Mouse (Mus musculus) gastrocnemius, postnatal 14 days (tissue): Measurements from ENCODE around the gene Dglucy. TPM values are rescaled to one million over a fixed set of nuclear protein-coding genes. Genes with fewer than 3 reads are reported as not detected.

Source experiments
- DNase-seq: peaks from one replicate; pipeline ENCODE4 v3.0.0; 2021; ENCODE audit warnings: mixed read lengths
- intact Hi-C: fragments of 180-260 bp; cut with DNase I; formaldehyde crosslinking; loops from one replicate; pipeline ENCODE4 v1.15.1; 2025; ENCODE audit warnings: low total_unique reads
- total RNA-seq, 2 experiments: library from RNA; stranded (reverse); gene quantifications; 2 replicates each; pipeline ENCODE4 v1.2.3; 2021

Gene Dglucy
- total RNA-seq, 2 experiments from 2014 or later = 5.9 to 6.5 TPM

GRCm38 (mm10) chr12:100831629-100832325 is 52.9 kb downstream of the Dglucy start:
- DNase-seq = no peak
- intact Hi-C loops = loop anchor here (10.0 kb wide), 1 partner anchor 47 kb away; no protein-coding TSS in a partner anchor

GRCm38 (mm10) chr12:100837208-100837607 is 58.4 kb downstream of the Dglucy start:
- DNase-seq = no peak
- intact Hi-C loops = loop anchor here (5.0 to 10.0 kb wide), 2 partner anchors 52 to 115 kb away; no protein-coding TSS in a partner anchor

DNA sequence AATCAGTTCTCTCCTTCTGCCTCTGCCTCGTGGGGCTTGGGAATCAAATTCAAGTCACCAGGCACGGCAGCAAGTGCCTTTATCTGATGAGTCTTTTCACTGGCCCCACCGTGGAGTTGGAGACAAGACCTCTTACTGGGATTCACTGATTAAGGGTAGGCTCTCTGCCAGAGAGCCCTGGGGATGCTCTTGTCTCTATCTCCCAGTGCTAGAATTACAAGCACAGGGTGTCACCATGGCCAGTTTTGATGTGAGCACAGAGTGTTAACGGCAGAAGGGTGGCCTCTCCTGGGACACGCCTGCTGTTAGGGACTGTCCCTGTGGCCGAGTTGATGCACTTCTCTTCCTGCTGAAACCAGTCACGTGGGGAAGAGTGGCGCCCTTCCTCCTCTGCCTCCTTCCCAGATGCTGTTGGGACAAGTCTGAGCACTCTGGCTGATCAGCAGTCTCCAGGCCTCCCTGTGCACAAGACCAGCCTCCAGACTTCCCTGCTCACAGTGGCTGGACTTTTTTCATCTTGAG is 60.3 kb downstream of the Dglucy start:
- intact Hi-C loops = loop anchor here (5.0 to 10.0 kb wide), 2 partner anchors 54 to 117 kb away; no protein-coding TSS in a partner anchor
- DNase-seq = no peak

- peak; percentile 53 for DNase-seq
- intact Hi-C loops = loop anchor here (5.0 to 10.0 kb wide), 3 partner anchors 55 to 258 kb away; no protein-coding TSS in a partner anchor
Observed at GRCm38 (mm10) chr12:100839926-100840325, 61.1 kb downstream of the Dglucy start.

- peak; percentile 81 for DNase-seq
- intact Hi-C loops = loop anchor here (5.0 kb wide), 1 partner anchor 259 kb away; no protein-coding TSS in a partner anchor
Observed at GRCm38 (mm10) chr12:100841211-100841792, 62.4 kb downstream of the Dglucy start.

DNA sequence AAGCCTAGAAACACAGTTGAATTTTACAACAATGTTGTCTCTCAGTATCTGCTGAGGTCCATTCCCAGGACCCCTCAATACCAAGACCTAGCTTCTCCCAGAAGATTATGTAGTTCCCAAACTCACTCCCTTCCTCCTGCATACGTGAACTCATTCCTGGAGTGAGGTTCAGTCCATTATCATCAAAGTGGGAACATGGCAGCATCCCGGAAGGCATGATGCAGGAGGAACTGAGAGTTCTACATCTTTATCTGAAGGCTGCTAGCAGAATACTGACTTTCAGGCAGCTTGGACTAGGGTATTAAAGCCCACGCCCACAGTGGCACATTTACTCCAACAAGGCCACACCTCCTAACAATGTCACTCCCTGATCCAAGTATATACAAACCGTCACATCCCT is 64.3 kb downstream of the Dglucy start:
- DNase-seq = no peak
- intact Hi-C loops = loop anchor here (5.0 kb wide), 1 partner anchor 261 kb away; no protein-coding TSS in a partner anchor

DNA sequence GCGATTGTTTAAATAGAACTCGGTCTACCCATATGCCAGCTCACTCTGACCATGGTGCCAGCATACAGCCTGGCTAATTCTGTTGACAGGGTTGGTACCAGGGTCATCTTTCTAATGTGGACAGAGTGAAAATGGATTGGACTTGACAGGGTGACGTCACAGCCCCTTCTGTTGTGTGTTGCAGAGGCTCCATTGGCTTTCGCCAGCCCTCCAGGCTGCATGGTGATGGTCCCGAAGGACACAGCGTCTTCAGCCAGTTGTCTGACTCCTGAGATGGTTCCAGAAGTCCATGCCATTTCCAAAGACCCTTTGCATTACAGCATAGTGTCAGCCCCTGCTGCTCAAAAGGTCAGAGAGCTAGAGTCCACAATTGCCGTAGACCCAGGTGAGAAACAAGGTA is 65.7 kb downstream of the Dglucy start:
- no peak for DNase-seq
- intact Hi-C loops = loop anchor here (5.0 kb wide), 1 partner anchor 262 kb away; no protein-coding TSS in a partner anchor

DNA sequence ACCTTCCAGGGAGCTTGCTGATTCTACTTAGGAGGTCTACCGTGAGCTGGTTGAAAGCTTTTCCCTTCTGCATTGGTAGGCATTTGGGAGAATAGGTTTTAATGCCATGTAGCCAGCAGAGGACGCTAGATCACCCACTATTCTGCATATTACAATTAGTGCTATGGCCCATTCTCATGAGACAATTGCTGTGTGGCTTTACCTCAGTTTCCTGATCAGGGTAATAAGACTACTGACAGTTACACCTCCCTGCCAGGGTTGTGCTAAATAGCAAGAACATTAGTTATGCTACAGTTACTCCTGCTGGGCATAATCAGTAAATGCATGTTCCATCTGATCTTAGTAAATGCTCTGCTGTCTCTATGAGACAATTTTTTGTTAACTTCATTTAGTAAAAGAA is 67.0 kb downstream of the Dglucy start:
- DNase-seq = no peak
- intact Hi-C loops = no loop called here

DNA sequence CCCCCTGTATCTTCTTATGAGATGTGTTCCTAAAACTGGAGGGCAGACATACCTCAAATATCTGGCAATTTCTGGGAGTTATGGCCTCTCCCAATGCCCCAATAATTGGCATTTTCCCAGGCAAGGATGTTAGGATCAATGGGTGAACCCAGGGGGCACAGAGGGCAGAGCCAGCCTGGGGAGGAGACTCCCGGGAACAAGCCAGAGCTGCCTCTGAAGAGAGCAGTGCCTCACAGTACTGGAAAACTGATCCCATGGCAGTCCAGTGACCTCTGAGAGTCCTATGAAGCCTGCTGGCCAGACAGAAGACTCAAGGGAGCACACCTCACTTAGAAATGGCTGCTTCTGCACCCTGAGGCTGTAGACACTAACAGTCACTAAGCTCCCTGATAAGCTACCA is 67.7 kb downstream of the Dglucy start:
- intact Hi-C loops = no loop called here
- DNase-seq = no peak

- intact Hi-C loops = no loop called here
- no peak for DNase-seq
Observed at GRCm38 (mm10) chr12:100847437-100848080, 68.7 kb downstream of the Dglucy start.

GRCm38 (mm10) chr12:100849421-100850138 is 70.7 kb downstream of the Dglucy start:
- no peak for DNase-seq

DNA sequence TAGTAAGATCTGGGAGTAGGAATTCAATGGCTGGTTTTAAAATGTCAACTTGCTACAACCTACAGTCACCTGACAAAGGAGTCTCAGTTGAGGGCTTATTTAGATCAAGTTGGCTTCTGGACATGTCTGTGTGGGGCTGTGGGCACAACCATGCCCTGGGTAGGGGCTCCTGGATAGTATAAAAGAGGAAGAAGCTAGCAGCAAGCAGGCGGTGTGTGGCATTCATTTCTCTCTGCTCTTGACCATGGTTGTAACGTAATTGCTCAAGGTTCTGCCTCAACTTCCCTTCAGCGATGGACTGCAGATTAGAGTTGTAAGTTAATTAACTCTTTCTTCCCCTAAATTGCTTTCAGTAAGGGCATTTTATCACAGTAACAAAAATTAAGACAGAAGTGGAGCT is 73.5 kb downstream of the Dglucy start:
- intact Hi-C loops = no loop called here
- DNase-seq = no peak

More at GRCm38 (mm10) chr12:100849421-100850138, 70.7 kb downstream of the Dglucy start:
- intact Hi-C loops = loop anchor here (2.0 kb wide), 1 partner anchor 75 kb away; no protein-coding TSS in a partner anchor

DNA sequence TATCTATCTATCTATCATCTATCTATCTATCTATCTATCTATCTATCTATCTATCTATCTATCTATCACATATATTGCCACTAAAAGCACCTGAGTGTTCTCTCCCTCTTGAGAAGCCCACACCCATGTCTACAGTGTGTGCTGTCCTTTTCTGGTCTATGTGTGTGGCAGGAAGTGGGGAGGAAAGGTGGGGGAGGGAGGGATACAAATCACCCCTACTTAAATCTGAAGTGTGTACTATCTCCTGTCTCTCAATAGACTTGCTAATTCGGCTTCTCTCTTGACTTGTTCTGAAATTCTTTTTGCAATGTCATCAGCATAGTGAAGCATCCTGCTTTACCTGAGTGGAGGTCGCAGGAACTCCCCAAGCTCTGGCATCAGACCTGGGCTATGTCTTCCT is 77.5 kb downstream of the Dglucy start:
- DNase-seq = no peak
- intact Hi-C loops = no loop called here

DNA sequence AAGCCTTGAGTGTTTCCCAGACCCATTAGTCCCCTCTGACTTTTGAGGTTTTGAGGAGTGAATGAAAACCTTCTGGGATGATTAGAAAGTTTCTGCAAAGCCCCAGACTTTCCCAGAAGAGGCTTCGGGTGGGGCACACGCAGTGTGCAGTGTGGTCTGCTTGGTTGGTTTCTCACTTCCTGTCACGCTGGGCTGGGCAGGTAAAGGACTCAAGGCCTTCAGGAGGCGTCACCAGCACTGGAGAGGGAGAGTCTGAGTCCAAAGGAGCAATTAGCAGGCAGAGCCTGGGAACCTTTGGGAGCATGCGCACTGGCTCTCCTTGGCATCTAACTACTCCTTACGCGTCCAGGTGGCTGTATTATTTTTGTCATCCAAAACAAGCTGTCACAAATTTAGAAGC is 78.9 kb downstream of the Dglucy start:
- no peak for DNase-seq

GRCm38 (mm10) chr12:100862272-100862671 is 83.4 kb downstream of the Dglucy start:
- intact Hi-C loops = no loop called here
- no peak for DNase-seq

More for the DNA sequence above, 78.9 kb downstream of the Dglucy start:
- intact Hi-C loops = no loop called here

DNA sequence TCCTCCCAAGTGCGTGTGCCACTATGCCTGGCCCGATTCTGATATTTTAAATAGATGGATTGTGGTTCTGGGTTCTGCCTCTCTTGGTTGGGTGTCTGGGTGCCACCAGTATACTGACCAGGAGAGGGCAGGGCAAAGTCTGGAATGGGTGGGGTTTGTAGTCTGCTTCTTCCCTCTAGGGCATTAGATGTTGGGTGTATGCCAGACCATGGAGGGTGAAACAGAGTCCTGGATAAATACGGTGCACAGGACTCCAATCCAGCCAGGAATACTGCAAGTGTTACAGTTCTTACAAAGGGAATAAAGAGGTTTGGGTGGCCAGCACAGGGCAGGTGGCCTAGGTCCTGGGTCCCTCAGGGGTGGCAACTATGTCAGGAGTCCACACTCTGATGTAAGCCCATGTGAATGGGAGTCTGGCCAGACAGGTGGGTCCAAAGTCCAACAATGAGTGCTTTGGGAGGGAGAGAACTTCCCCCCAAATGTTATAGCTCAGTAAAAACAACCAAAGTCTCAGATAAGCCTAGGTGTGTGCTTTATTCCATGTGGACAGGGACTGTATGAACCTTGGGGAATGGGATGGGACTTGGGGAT is 84.1 kb downstream of the Dglucy start:
- intact Hi-C loops = no loop called here

DNA sequence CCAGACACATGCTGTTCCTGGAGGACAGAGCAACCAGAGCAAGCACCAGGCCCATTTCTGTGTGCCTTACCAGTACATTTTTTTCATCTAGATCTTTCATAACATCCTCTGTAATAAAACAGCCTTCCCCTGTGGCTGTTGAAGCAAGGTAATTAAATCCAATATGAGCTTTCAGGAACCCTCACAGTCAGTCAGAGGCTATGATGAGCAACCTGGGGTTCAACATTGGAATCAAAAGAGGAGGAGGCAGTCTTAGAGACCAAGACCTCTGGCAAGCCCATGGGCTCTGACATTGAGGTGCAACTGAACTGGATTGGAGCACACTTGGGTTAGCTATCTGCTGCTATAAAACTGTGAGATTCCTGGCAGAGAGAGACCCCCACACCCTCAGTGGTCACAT is 86.2 kb downstream of the Dglucy start:
- no peak for DNase-seq
- intact Hi-C loops = loop anchor here (5.0 kb wide), 1 partner anchor 42 kb away; the partner anchor contains the start of gene Gpr68

More for the DNA sequence above, 84.1 kb downstream of the Dglucy start:
- DNase-seq = no peak

GRCm38 (mm10) chr12:100865509-100866078 is 86.7 kb downstream of the Dglucy start:
- DNase-seq = no peak
- intact Hi-C loops = loop anchor here (5.0 kb wide), 1 partner anchor 42 kb away; the partner anchor contains the start of gene Gpr68
